Mouse (Mus musculus) limb, embryonic 15.5 days (tissue): ENCODE results near the gene Gm5129. TPM values are rescaled to one million over a fixed set of nuclear protein-coding genes. Genes with fewer than 3 reads are reported as not detected.
"Not testable (repeated sequence)": the region's sequence is repeated elsewhere in the genome, so short reads cannot be mapped to it uniquely, and the experiment has no call there.

Experiments
- ATAC-seq: fragments of 200-750 bp; cut with Nextera tagmentation; 2 replicates; pipeline ENCODE4 v1.8.0; 2017; ENCODE audit warnings: low read depth, moderate TSS enrichment; ENCODE audit not compliant: insufficient number of reproducible peaks, low FRiP score, low TSS enrichment
- H3K27ac ChIP-seq: fragments of 300-500 bp; sonication (generic); 2 replicates; pipeline ENCODE4 v1.5.1; 2015; ENCODE audit warnings: moderate library complexity, mild to moderate bottlenecking, inconsistent platforms
- H3K27me3 ChIP-seq: fragments of 300-500 bp; sonication (generic); 2 replicates; pipeline ENCODE4 v1.6.1; 2015; ENCODE audit warnings: inconsistent platforms
- H3K36me3 ChIP-seq: fragments of 300-500 bp; sonication (generic); 2 replicates; pipeline ENCODE4 v1.6.1; 2015; ENCODE audit warnings: inconsistent platforms
- H3K4me1 ChIP-seq: fragments of 300-500 bp; sonication (generic); 2 replicates; pipeline ENCODE4 v1.6.1; 2015; ENCODE audit warnings: inconsistent platforms
- H3K4me2 ChIP-seq: fragments of 300-500 bp; sonication (generic); 2 replicates; pipeline ENCODE4 v1.6.1; 2015; ENCODE audit warnings: mild to moderate bottlenecking, inconsistent platforms
- H3K4me3 ChIP-seq: fragments of 300-500 bp; sonication (generic); 2 replicates; pipeline ENCODE4 v1.5.1; 2015; ENCODE audit warnings: mild to moderate bottlenecking, inconsistent platforms
- H3K9ac ChIP-seq: fragments of 300-500 bp; sonication (generic); 2 replicates; pipeline ENCODE4 v1.6.1; 2015; ENCODE audit warnings: inconsistent platforms
- H3K9me3 ChIP-seq: fragments of 300-500 bp; sonication (generic); 2 replicates; pipeline ENCODE4 v1.6.1; 2016; ENCODE audit warnings: inconsistent platforms
- WGBS: fragments of 180-500 bp; shearing (Covaris S2); methylation state at CpG from one replicate; pipeline ENCODE4 v1.1.7; 2015; 5-methylcytosine and 5-hydroxymethylcytosine counted together
- polyA plus RNA-seq: library from polyadenylated mRNA; unstranded; fragments of >200 nt; fragmentation: Nextera tagmentation; extraction: Ambion mirVana; gene quantifications from 2 replicates; pipeline ENCODE4 v1.2.1, GENCODE M21; 2015

The Gm5129 gene
- polyA plus RNA-seq = not detected in 2 replicates

GRCm38 (mm10) chr5:29735557-29736061 is at the start of gene Gm5129, which contains the start of gene Dnajb6:
Gene Gm5129 (minus strand): TSS chr5:29735936.
Gene Dnajb6 (plus strand): TSS chr5:29735688.
- Histone ChIP-seq H3K4me3 (peak within 1 kb of the TSS; percentile 84), H3K9ac (peak within 1 kb of the TSS; percentile 92), H3K4me1 (peaks cover 22% of the 10 kb centered on the region), H3K27me3 (no peaks in the 10 kb centered on the region), H3K27ac (peak within 1 kb of the TSS; percentile 94), H3K36me3 (no peaks in the 10 kb centered on the region), H3K4me2 (peak within 1 kb of the TSS; percentile 60), H3K9me3 (no peaks in the 10 kb centered on the region)
- peak; percentile 91 for ATAC-seq
- WGBS = 0% methylated on average over 39 of the region's 46 CpGs

- H3K27me3 ChIP-seq, H3K4me1 ChIP-seq, H3K27ac ChIP-seq, H3K4me2 ChIP-seq, H3K9me3 ChIP-seq, H3K4me3 ChIP-seq, H3K9ac ChIP-seq, ATAC-seq: not testable (repeated sequence)
- peaks cover 16% of the 10 kb centered on the region for H3K36me3 ChIP-seq
- WGBS = 95% methylated on average over 10 of the region's 13 CpGs
Observed at GRCm38 (mm10) chr5:29784906-29785305, 49.2 kb upstream of the Gm5129 start.

- H3K4me1 ChIP-seq = no peaks in the 10 kb centered on the region
- peaks cover 35% of the 10 kb centered on the region for H3K36me3 ChIP-seq
- ATAC-seq = no peak
- H3K9ac ChIP-seq = no peak overlapping the region
- H3K4me3 ChIP-seq = no peak overlapping the region
- WGBS = 87% methylated on average over 3 of the region's 3 CpGs
- H3K4me2 ChIP-seq = no peak overlapping the region
- no peak overlapping the region for H3K27ac ChIP-seq
- no peaks in the 10 kb centered on the region for H3K9me3 ChIP-seq
- no peaks in the 10 kb centered on the region for H3K27me3 ChIP-seq
Observed at GRCm38 (mm10) chr5:29782261-29782660, 46.5 kb upstream of the Gm5129 start.

- H3K4me2 ChIP-seq, ATAC-seq, H3K4me1 ChIP-seq, H3K27me3 ChIP-seq, H3K9ac ChIP-seq, H3K27ac ChIP-seq, H3K4me3 ChIP-seq, H3K9me3 ChIP-seq: not testable (repeated sequence)
- peaks cover 40% of the 10 kb centered on the region for H3K36me3 ChIP-seq
- WGBS = 91% methylated on average over 9 of the region's 9 CpGs
Observed at GRCm38 (mm10) chr5:29779733-29780132, 44.0 kb upstream of the Gm5129 start.

- Histone ChIP-seq H3K9ac (no peak overlapping the region), H3K4me2 (no peak overlapping the region), H3K4me3 (no peak overlapping the region), H3K27ac (no peak overlapping the region), H3K27me3 (no peaks in the 10 kb centered on the region), H3K4me1 (no peaks in the 10 kb centered on the region), H3K36me3 (peaks cover 47% of the 10 kb centered on the region), H3K9me3 (no peaks in the 10 kb centered on the region)
- 90% methylated on average over 6 of the region's 6 CpGs for WGBS
- no peak for ATAC-seq
Observed at GRCm38 (mm10) chr5:29778029-29778428, 42.3 kb upstream of the Gm5129 start.

- Histone ChIP-seq H3K27me3 (no peaks in the 10 kb centered on the region), H3K4me1 (no peaks in the 10 kb centered on the region), H3K27ac (no peak overlapping the region), H3K4me2 (no peak overlapping the region), H3K36me3 (peaks cover 49% of the 10 kb centered on the region), H3K4me3 (no peak overlapping the region), H3K9me3 (no peaks in the 10 kb centered on the region), H3K9ac (no peak overlapping the region)
- ATAC-seq = no peak
- 77% methylated on average over 5 of the region's 5 CpGs for WGBS
Observed at GRCm38 (mm10) chr5:29775437-29775836, 39.7 kb upstream of the Gm5129 start.

GRCm38 (mm10) chr5:29773460-29774150 is 37.9 kb upstream of the Gm5129 start:
- no peak for ATAC-seq
- WGBS = 86% methylated on average over 13 of the region's 13 CpGs

GRCm38 (mm10) chr5:29772651-29773330 is 37.1 kb upstream of the Gm5129 start:
- H3K27ac ChIP-seq = no peak overlapping the region
- no peaks in the 10 kb centered on the region for H3K27me3 ChIP-seq
- H3K9ac ChIP-seq = no peak overlapping the region
- peaks cover 41% of the 10 kb centered on the region for H3K36me3 ChIP-seq
- no peak overlapping the region for H3K4me2 ChIP-seq
- ATAC-seq = no peak
- H3K4me3 ChIP-seq = no peak overlapping the region
- no peaks in the 10 kb centered on the region for H3K9me3 ChIP-seq
- WGBS = 50% methylated on average over 4 of the region's 4 CpGs
- H3K4me1 ChIP-seq = no peaks in the 10 kb centered on the region

More at GRCm38 (mm10) chr5:29773460-29774150, 37.9 kb upstream of the Gm5129 start:
- Histone ChIP-seq H3K27me3 (no peaks in the 10 kb centered on the region), H3K36me3 (peaks cover 48% of the 10 kb centered on the region), H3K4me2 (no peak overlapping the region), H3K4me3 (no peak overlapping the region), H3K9me3 (no peaks in the 10 kb centered on the region), H3K27ac (no peak overlapping the region), H3K9ac (no peak overlapping the region), H3K4me1 (no peaks in the 10 kb centered on the region)

- WGBS = 54% methylated on average over 2 of the region's 2 CpGs
- no peak overlapping the region for H3K27ac ChIP-seq
Observed at GRCm38 (mm10) chr5:29772038-29772437, 36.3 kb upstream of the Gm5129 start.

GRCm38 (mm10) chr5:29770935-29771334 is 35.2 kb upstream of the Gm5129 start:
- Histone ChIP-seq H3K9ac (no peak overlapping the region), H3K27ac (no peak overlapping the region), H3K4me1 (no peaks in the 10 kb centered on the region), H3K36me3 (peaks cover 33% of the 10 kb centered on the region), H3K4me2 (no peak overlapping the region), H3K27me3 (no peaks in the 10 kb centered on the region), H3K4me3 (no peak overlapping the region), H3K9me3 (no peaks in the 10 kb centered on the region)
- WGBS = 76% methylated on average over 1 of the region's 1 CpGs
- ATAC-seq = no peak

More at GRCm38 (mm10) chr5:29772038-29772437, 36.3 kb upstream of the Gm5129 start:
- Histone ChIP-seq H3K9ac (no peak overlapping the region), H3K27me3 (no peaks in the 10 kb centered on the region), H3K4me2 (no peak overlapping the region), H3K9me3 (no peaks in the 10 kb centered on the region), H3K4me1 (no peaks in the 10 kb centered on the region), H3K4me3 (no peak overlapping the region), H3K36me3 (peaks cover 36% of the 10 kb centered on the region)
- no peak for ATAC-seq

GRCm38 (mm10) chr5:29759318-29759717 is 23.6 kb upstream of the Gm5129 start:
- no peak overlapping the region for H3K27ac ChIP-seq
- H3K36me3 ChIP-seq = peaks cover 77% of the 10 kb centered on the region
- H3K4me3 ChIP-seq = no peak overlapping the region
- no peak for ATAC-seq
- H3K4me1 ChIP-seq = no peaks in the 10 kb centered on the region
- WGBS = 76% methylated on average over 5 of the region's 5 CpGs
- H3K9me3 ChIP-seq = no peaks in the 10 kb centered on the region
- no peaks in the 10 kb centered on the region for H3K27me3 ChIP-seq
- no peak overlapping the region for H3K4me2 ChIP-seq
- no peak overlapping the region for H3K9ac ChIP-seq

GRCm38 (mm10) chr5:29752894-29753293 is 17.2 kb upstream of the Gm5129 start:
- H3K9me3 ChIP-seq = no peaks in the 10 kb centered on the region
- no peak overlapping the region for H3K4me2 ChIP-seq
- no peak overlapping the region for H3K9ac ChIP-seq
- no peak overlapping the region for H3K27ac ChIP-seq
- peaks cover 77% of the 10 kb centered on the region for H3K36me3 ChIP-seq
- H3K27me3 ChIP-seq = no peaks in the 10 kb centered on the region
- ATAC-seq = no peak
- no peaks in the 10 kb centered on the region for H3K4me1 ChIP-seq
- H3K4me3 ChIP-seq = no peak overlapping the region
